Mouse (Mus musculus): ENCODE results near the gene Ildr2.

GRCm38 (mm10) chr1:166326421-166326820 lies 72.5 kb downstream of the Ildr2 start:
- TF ChIP-seq CTCF (IDR thresholded peaks at IDR 0.05; ENCODE audit: extremely low read depth, insufficient read length, insufficient replicate concordance, low read depth, low read length) (no peak), POLR2A (IDR thresholded peaks at IDR 0.05; ENCODE audit: low read depth, low read length) (no peak)
